Mouse (Mus musculus) CH12.LX (cell line): ENCODE data around the gene Chrm3. TPM values are rescaled to one million over a fixed set of nuclear protein-coding genes. Genes with fewer than 3 reads are reported as not detected.

Experiments
- DNase-seq: peaks from one replicate; pipeline ENCODE4 v3.0.0-alpha.2; 2013; ENCODE audit errors: extremely low read depth
- H3K27ac ChIP-seq: 2 replicates; pipeline ENCODE4 v1.5.1; 2012; ENCODE audit warnings: low read depth, mild to moderate bottlenecking, control low read depth, moderate library complexity; ENCODE audit not compliant: insufficient read depth
- H3K27me3 ChIP-seq: replicated peaks from 2 replicates; pipeline ENCODE3; 2012; ENCODE audit warnings: inconsistent platforms
- H3K36me3 ChIP-seq, 2 experiments: replicated peaks in 1 of 2; 2 replicates each; pipeline versions ENCODE3 to v1.6.1; 2012; ENCODE audit warnings: inconsistent platforms in 1 of 2, low read length in 1 of 2, mild to moderate bottlenecking in 1 of 2, mixed read lengths in 1 of 2, moderate library complexity in 1 of 2; ENCODE audit not compliant: control insufficient read depth in 1 of 2, insufficient read depth in 1 of 2
- H3K4me1 ChIP-seq, 2 experiments: 2 replicates each; pipeline ENCODE4 v1.6.1; 2012; ENCODE audit warnings: inconsistent platforms in 1 of 2, moderate library complexity in 1 of 2; ENCODE audit not compliant: insufficient read depth in 2 of 2, control insufficient read depth in 1 of 2
- H3K4me2 ChIP-seq: 2 replicates; pipeline ENCODE4 v1.6.1; 2012; ENCODE audit warnings: low read depth, mild to moderate bottlenecking, control low read depth; ENCODE audit not compliant: poor library complexity, insufficient read depth, severe bottlenecking
- H3K4me3 ChIP-seq, 3 experiments: fragments of 150-350 bp in 1 of 3; sonication (generic) in 1 of 3; replicated peaks in 1 of 3; 2 replicates each; pipeline versions ENCODE3 to v1.5.1; 2011 to 2012; ENCODE audit warnings: low read depth in 2 of 3, low read length in 2 of 3, mild to moderate bottlenecking in 2 of 3, moderate library complexity in 2 of 3, control low read depth in 1 of 3, improper control_type of control experiment in 1 of 3, inconsistent platforms in 1 of 3, mixed read lengths in 1 of 3; ENCODE audit not compliant: poor library complexity in 1 of 3
- H3K79me2 ChIP-seq: replicated peaks from 2 replicates; pipeline ENCODE4 v1.6.1; 2012; ENCODE audit warnings: mild to moderate bottlenecking, moderate library complexity; ENCODE audit not compliant: control insufficient read depth, poor library complexity, insufficient read depth, severe bottlenecking; ENCODE audit errors: extremely low read depth
- H3K9ac ChIP-seq: 2 replicates; pipeline ENCODE4 v1.6.1; 2012; ENCODE audit warnings: low read depth, mild to moderate bottlenecking, control low read depth, moderate library complexity; ENCODE audit not compliant: insufficient read depth
- H3K9me3 ChIP-seq: replicated peaks from 2 replicates; pipeline ENCODE3; 2012; ENCODE audit warnings: low read length, inconsistent platforms, mixed read lengths
- BHLHE40 ChIP-seq: IDR thresholded peaks from 2 replicates; pipeline ENCODE4 v1.6.1; 2011; ENCODE audit warnings: mild to moderate bottlenecking, low read depth, low read length, improper control_type of control experiment
- CHD1 ChIP-seq: IDR thresholded peaks from 2 replicates; pipeline ENCODE4 v1.6.1; 2012; ENCODE audit warnings: low read depth, low read length, improper control_type of control experiment, inconsistent platforms
- CTCF ChIP-seq, 2 experiments: IDR thresholded peaks in 1 of 2; conservative IDR thresholded peaks in 1 of 2; 2 replicates each; pipeline ENCODE4 v1.5.1; 2011 to 2012; ENCODE audit warnings: low read depth in 2 of 2, low read length in 2 of 2, improper control_type of control experiment in 1 of 2, inconsistent platforms in 1 of 2, mild to moderate bottlenecking in 1 of 2, moderate library complexity in 1 of 2
- EP300 ChIP-seq: IDR thresholded peaks from 2 replicates; pipeline ENCODE4 v1.6.1; 2011; ENCODE audit warnings: low read length, improper control_type of control experiment
- ETS1 ChIP-seq: conservative IDR thresholded peaks from 2 replicates; pipeline ENCODE4 v1.6.1; 2012; ENCODE audit warnings: low read depth, mild to moderate bottlenecking, inconsistent platforms, low read length, improper control_type of control experiment, moderate library complexity
- GABPA ChIP-seq: IDR thresholded peaks from 2 replicates; pipeline ENCODE4 v1.6.1; 2012; ENCODE audit warnings: low read depth, low read length, improper control_type of control experiment, inconsistent platforms; ENCODE audit not compliant: insufficient replicate concordance
- JUN ChIP-seq: IDR thresholded peaks from 2 replicates; pipeline ENCODE4 v1.6.1; 2011; ENCODE audit warnings: low read depth, mild to moderate bottlenecking, low read length, improper control_type of control experiment, moderate library complexity; ENCODE audit not compliant: insufficient read depth
- KAT2A ChIP-seq: IDR thresholded peaks from 2 replicates; pipeline ENCODE4 v1.6.1; 2012; ENCODE audit warnings: low read length, improper control_type of control experiment, inconsistent platforms; ENCODE audit not compliant: insufficient replicate concordance
- MAZ ChIP-seq: IDR thresholded peaks from 2 replicates; pipeline ENCODE4 v1.6.1; 2012; ENCODE audit warnings: low read depth, mild to moderate bottlenecking, inconsistent platforms, low read length, improper control_type of control experiment, moderate library complexity
- MEF2A ChIP-seq: IDR thresholded peaks from 2 replicates; pipeline ENCODE4 v1.6.1; 2014; ENCODE audit warnings: low read depth, mild to moderate bottlenecking, inconsistent platforms, low read length, improper control_type of control experiment, borderline replicate concordance
- MYC ChIP-seq: IDR thresholded peaks from 2 replicates; pipeline ENCODE4 v1.6.1; 2011; ENCODE audit warnings: low read depth, mild to moderate bottlenecking, improper control_type of control experiment, low read length
- POLR2A ChIP-seq: IDR thresholded peaks from 2 replicates; pipeline ENCODE4 v1.6.1; 2011; ENCODE audit warnings: low read depth, mild to moderate bottlenecking, improper control_type of control experiment, low read length
- RAD21 ChIP-seq: IDR thresholded peaks from 2 replicates; pipeline ENCODE4 v1.6.1; 2011; ENCODE audit warnings: low read depth, mild to moderate bottlenecking, low read length, improper control_type of control experiment, moderate library complexity
- RCOR1 ChIP-seq: conservative IDR thresholded peaks from 2 replicates; pipeline ENCODE4 v1.6.1; 2012; ENCODE audit warnings: low read depth, mild to moderate bottlenecking, inconsistent platforms, low read length, improper control_type of control experiment
- TBP ChIP-seq: conservative IDR thresholded peaks from 2 replicates; pipeline ENCODE4 v1.6.1; 2011; ENCODE audit warnings: low read depth, low read length, improper control_type of control experiment
- TCF12 ChIP-seq: IDR thresholded peaks from 2 replicates; pipeline ENCODE4 v1.6.1; 2014; ENCODE audit warnings: low read depth, mild to moderate bottlenecking, inconsistent platforms, low read length, improper control_type of control experiment
- USF1 ChIP-seq: IDR thresholded peaks from 2 replicates; pipeline ENCODE4 v1.6.1; 2014; ENCODE audit warnings: low read depth, mild to moderate bottlenecking, inconsistent platforms, low read length, improper control_type of control experiment
- USF2 ChIP-seq: conservative IDR thresholded peaks from 2 replicates; pipeline ENCODE4 v1.6.1; 2011; ENCODE audit warnings: low read depth, low read length, improper control_type of control experiment
- ZC3H11A ChIP-seq: IDR thresholded peaks from 2 replicates; pipeline ENCODE4 v1.6.1; 2012; ENCODE audit warnings: low read depth, mild to moderate bottlenecking, inconsistent platforms, low read length, improper control_type of control experiment
- ZNF384 ChIP-seq: IDR thresholded peaks from 2 replicates; pipeline ENCODE4 v1.6.1; 2012; ENCODE audit warnings: low read depth, low read length, improper control_type of control experiment, inconsistent platforms
- dilution Hi-C: fragments of 300-500 bp; cut with MboI; formaldehyde crosslinking; loops from 2 replicates; pipeline ENCODE4 v1.14.3; 2020; ENCODE audit warnings: low sequenced_read_pairs; ENCODE audit not compliant: extremely low pct_unique_long_range_greater_than_20kb, extremely low pct_ligation_motif_present
- in situ Hi-C: fragments of 300-500 bp; cut with MboI; formaldehyde crosslinking; loops from 3 replicates; pipeline ENCODE4 v1.14.3; 2019; ENCODE audit warnings: low sequenced_read_pairs, low pct_ligation_motif_present, low pct_unique_long_range_greater_than_20kb, mixed read lengths
- polyA plus RNA-seq: library from polyadenylated mRNA; unstranded; fragments of >175 nt; gene quantifications from 2 replicates; pipeline ENCODE4 v1.2.1, GENCODE M21; 2012; ENCODE audit warnings: low read depth; ENCODE audit not compliant: insufficient read length
- total RNA-seq, 2 experiments: library from RNA; depleted of rRNA; stranded (reverse); fragments of 300-350 nt in 1 of 2; fragments of >200 nt in 1 of 2; gene quantifications; 2 replicates each; pipeline ENCODE4 v1.2.3; 2012 to 2014

Gene Chrm3
- total and polyA plus RNA-seq, 3 experiments = not detected

- H3K36me3 ChIP-seq = no peaks in the 10 kb centered on the region
- no peaks in the 10 kb centered on the region for H3K27me3 ChIP-seq
- no peak for DNase-seq
- no peak overlapping the region for H3K9ac ChIP-seq
- no peak overlapping the region for H3K27ac ChIP-seq
- TF ChIP-seq GABPA = no peak
- no peak for TF ChIP-seq MEF2A
- TF ChIP-seq ZC3H11A = no peak
- TF ChIP-seq EP300 = no peak
- TF ChIP-seq RAD21 = no peak
- TF ChIP-seq CTCF (conservative IDR thresholded peaks at IDR 0.05 in 1 of 2, IDR thresholded peaks at IDR 0.05 in 1 of 2; ENCODE audit: low read depth in 2 of 2, low read length in 2 of 2) = no peak
- TF ChIP-seq RCOR1 = no peak
- no peak for TF ChIP-seq TCF12
- no peak for TF ChIP-seq ETS1
- TF ChIP-seq TBP = no peak
- TF ChIP-seq BHLHE40 = no peak
- no peak for TF ChIP-seq ZNF384
- no peak for TF ChIP-seq CHD1
- TF ChIP-seq USF1 = no peak
- no peak for TF ChIP-seq MYC
- no peak for TF ChIP-seq JUN
- H3K4me3 ChIP-seq = no peak overlapping the region
- no peaks in the 10 kb centered on the region for H3K4me1 ChIP-seq
- H3K9me3 ChIP-seq = no peaks in the 10 kb centered on the region
- in situ Hi-C loops (no loop called here), dilution Hi-C loops (no loop called here)
- no peaks in the 10 kb centered on the region for H3K79me2 ChIP-seq
- H3K4me2 ChIP-seq = no peak overlapping the region
Observed at GRCm38 (mm10) chr13:10157496-10157895, 203.2 kb downstream of the Chrm3 start.

DNA sequence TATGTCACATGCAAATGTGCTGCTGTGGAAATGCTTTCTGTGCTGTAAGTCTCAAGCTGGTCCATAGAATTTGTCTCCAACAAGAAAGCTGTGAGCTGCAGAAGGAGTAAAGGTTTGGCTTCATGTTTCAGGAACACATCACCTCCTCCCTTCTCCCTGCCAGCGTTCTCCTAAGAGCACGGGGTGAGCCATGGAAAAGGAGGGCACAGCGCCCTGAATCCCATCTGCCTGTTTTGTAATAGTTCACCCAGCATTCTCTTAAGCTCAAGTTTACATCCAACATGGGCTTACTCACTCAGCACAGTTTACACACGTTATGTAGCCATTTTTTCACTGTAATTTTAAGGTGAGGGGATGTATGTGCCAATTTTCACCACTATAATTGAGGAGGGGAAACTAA, 220.1 kb downstream of the Chrm3 start:
- dilution Hi-C loops (no loop called here), in situ Hi-C loops (no loop called here)
- no peak for DNase-seq
- Histone ChIP-seq H3K27ac (no peak overlapping the region), H3K36me3 (no peaks in the 10 kb centered on the region), H3K4me3 (no peak overlapping the region), H3K4me2 (no peak overlapping the region), H3K9me3 (no peaks in the 10 kb centered on the region), H3K79me2 (no peaks in the 10 kb centered on the region), H3K4me1 (no peaks in the 10 kb centered on the region), H3K27me3 (no peaks in the 10 kb centered on the region), H3K9ac (no peak overlapping the region)
- no peak for TF ChIP-seq BHLHE40
- no peak for TF ChIP-seq ETS1
- no peak for TF ChIP-seq JUN
- no peak for TF ChIP-seq USF2
- TF ChIP-seq MAZ = no peak
- TF ChIP-seq ZC3H11A = no peak
- TF ChIP-seq KAT2A = no peak
- TF ChIP-seq POLR2A = no peak
